Mouse (Mus musculus): ENCODE measurements around the gene Zfp784. TPM values are rescaled to one million over a fixed set of nuclear protein-coding genes. Genes with fewer than 3 reads are reported as not detected.

Gene Zfp784
- total RNA-seq, 2 experiments from 2014 or later, result 4.2 to 5.5 TPM

- peak; percentile 90 to 95 for DNase-seq (ENCODE audit: extremely low spot score in 1 of 2, low spot score in 2 of 2)
- Histone ChIP-seq H3K27ac (peak within 1 kb of the TSS; percentile 93), H3K4me3 (peak within 1 kb of the TSS; percentile 88)
- no peak for TF ChIP-seq CTCF (IDR thresholded peaks at IDR 0.05)
- intact Hi-C loops (cut with DNase I), result loop anchor here (1.0 to 5.0 kb wide), 4 partner anchors 18 to 448 kb away; partner anchors contain the start of genes Fiz1, Zfp524 and Zfp580
Observed at GRCm38 (mm10) chr7:4996003-4996895, 42.0 kb downstream of the Zfp784 start, which contains the start of gene Zfp579. Gene Zfp579, minus strand, starts transcription at chr7:4996158.

- intact Hi-C loops (cut with DNase I), result loop anchor here (1.0 to 5.0 kb wide), 4 partner anchors 19 to 447 kb away; partner anchors contain the start of genes Fiz1, Zfp524 and Zfp580
Observed at GRCm38 (mm10) chr7:4995268-4996002, 42.8 kb downstream of the Zfp784 start.

GRCm38 (mm10) chr7:4993999-4994788, 44.1 kb downstream of the Zfp784 start:
- intact Hi-C loops (cut with DNase I), result no loop called here
- peak in 1 of 2 experiments; percentile 31 for DNase-seq (ENCODE audit: extremely low spot score in 1 of 2, low spot score in 2 of 2)
- no peak for TF ChIP-seq CTCF (IDR thresholded peaks at IDR 0.05)
- Histone ChIP-seq H3K4me3 (no peak overlapping the region), H3K27ac (no peak overlapping the region)

More at GRCm38 (mm10) chr7:4995268-4996002, 42.8 kb downstream of the Zfp784 start:
- H3K4me3 ChIP-seq, result peak overlapping the region; percentile 88
- peak overlapping the region; percentile 91 for H3K27ac ChIP-seq
- TF ChIP-seq CTCF (IDR thresholded peaks at IDR 0.05), result no peak
- no peak for DNase-seq (ENCODE audit: extremely low spot score in 1 of 2, low spot score in 2 of 2)

GRCm38 (mm10) chr7:4993347-4993998, 44.8 kb downstream of the Zfp784 start:
- intact Hi-C loops (cut with DNase I), result no loop called here
- no peak for TF ChIP-seq CTCF (IDR thresholded peaks at IDR 0.05)
- no peak overlapping the region for H3K27ac ChIP-seq
- no peak overlapping the region for H3K4me3 ChIP-seq
- no peak for DNase-seq (ENCODE audit: extremely low spot score in 1 of 2, low spot score in 2 of 2)

- DNase-seq (ENCODE audit: extremely low spot score in 1 of 2, low spot score in 2 of 2), result no peak
- no peak for TF ChIP-seq CTCF (IDR thresholded peaks at IDR 0.05)
- Histone ChIP-seq H3K4me3 (no peak overlapping the region), H3K27ac (no peak overlapping the region)
- intact Hi-C loops (cut with DNase I), result no loop called here
Observed at GRCm38 (mm10) chr7:4988250-4988649, 50.0 kb downstream of the Zfp784 start.

Other genes starting within 250 kb of the Zfp784 start
- gene Tmem238, start 248.8 kb downstream of the Zfp784 start, total RNA-seq (2021), result 1 to 10 TPM; 2.5 to 4.0 TPM
- gene Rpl28, start 245.6 kb downstream of the Zfp784 start, total RNA-seq (2021), result 100 to 1,000 TPM; 421 to 437 TPM
- 100 to 1,000 TPM; 104 to 117 TPM for gene Ube2s, start 225.9 kb downstream of the Zfp784 start, total RNA-seq (2021)
- 100 to 1,000 TPM; 134 to 138 TPM for gene Shisa7, start 193.8 kb downstream of the Zfp784 start, total RNA-seq (2021)
- 1 to 10 TPM; 6.9 to 9.3 TPM for gene Isoc2b, start 168.2 kb downstream of the Zfp784 start, total RNA-seq (2021)
- 10 to 100 TPM; 11.3 to 12.6 TPM for gene Isoc2a, start 161.3 kb downstream of the Zfp784 start, total RNA-seq (2021)
- gene Gm36210, start 131.9 kb downstream of the Zfp784 start, total RNA-seq (2021), result under 1 TPM; 0.27 to 0.28 TPM
- 10 to 100 TPM; 15.8 to 16.4 TPM for gene Zfp628, start 123.2 kb downstream of the Zfp784 start, total RNA-seq (2021)
- 100 to 1,000 TPM in 1 of 2 experiments, 10 to 100 TPM in 1; 99.7 to 109 TPM for gene Nat14, start 116.4 kb downstream of the Zfp784 start, total RNA-seq (2021)
- 1 to 10 TPM; 2.8 to 4.4 TPM for gene Ssc5d, start 112.7 kb downstream of the Zfp784 start, total RNA-seq (2021)
- under 1 TPM in 1 of 2 experiments, not detected in 1; 0.91 TPM for gene Sbk2, start 74.0 kb downstream of the Zfp784 start, total RNA-seq (2021)
- gene Sbk3, start 67.3 kb downstream of the Zfp784 start, total RNA-seq (2021), result 1 to 10 TPM; 1.1 to 1.5 TPM
- 10 to 100 TPM; 28.9 to 33.0 TPM for gene Zfp579, start 42.3 kb downstream of the Zfp784 start, total RNA-seq (2021)
- 1 to 10 TPM; 6.3 to 6.5 TPM for gene Zfp524, start 24.0 kb downstream of the Zfp784 start, total RNA-seq (2021)
- 10 to 100 TPM; 24.1 to 26.3 TPM for gene Fiz1, start 23.7 kb downstream of the Zfp784 start, total RNA-seq (2021)
- not detected for gene Gm44973, start 22.9 kb downstream of the Zfp784 start, total RNA-seq (2021)
- 10 to 100 TPM; 36.3 to 40.3 TPM for gene Zfp865, start 18.1 kb downstream of the Zfp784 start, total RNA-seq (2021)
- 10 to 100 TPM; 53.3 to 59.1 TPM for gene Ccdc106, start 17.9 kb downstream of the Zfp784 start, total RNA-seq (2021)
- not detected for gene 4632433K11Rik, start 4.3 kb downstream of the Zfp784 start, total RNA-seq (2021)
- gene Zfp580, start 13.1 kb upstream of the Zfp784 start, total RNA-seq (2021), result 10 to 100 TPM; 30.5 to 32.5 TPM
- 100 to 1,000 TPM; 183 to 187 TPM for gene U2af2, start 23.7 kb upstream of the Zfp784 start, total RNA-seq (2021)
- gene Epn1, start 41.8 kb upstream of the Zfp784 start, total RNA-seq (2021), result 100 to 1,000 TPM; 470 to 471 TPM
- gene Rfpl4, start 78.5 kb upstream of the Zfp784 start, total RNA-seq (2021), result not detected
- under 1 TPM in 1 of 2 experiments, not detected in 1; 0.58 TPM for gene Rasl2-9, start 87.5 kb upstream of the Zfp784 start, total RNA-seq (2021)
- gene Vmn1r55, start 111.2 kb upstream of the Zfp784 start, total RNA-seq (2021), result not detected
- not detected for gene Vmn1r56, start 158.3 kb upstream of the Zfp784 start, total RNA-seq (2021)
- gene Vmn1r57, start 180.0 kb upstream of the Zfp784 start, total RNA-seq (2021), result not detected